Mouse (Mus musculus): ENCODE results near the gene Clec12b.
"Not testable (repeated sequence)": the region's sequence is repeated elsewhere in the genome, so short reads cannot be mapped to it uniquely, and the experiment has no call there.

Clec12b gene

GRCm38 (mm10) chr6:129369374-129370132 lies 16.1 kb downstream of the Clec12b start:
- DNase-seq (ENCODE audit: low spot score in 2 of 2) = no peak

GRCm38 (mm10) chr6:129365959-129366359 lies 19.7 kb downstream of the Clec12b start:
- DNase-seq (ENCODE audit: low spot score in 2 of 2) = peak; percentile 18 to 57

- no peak for DNase-seq (ENCODE audit: low spot score in 2 of 2)
Measured at GRCm38 (mm10) chr6:129363942-129364341, 21.7 kb downstream of the Clec12b start.

DNA sequence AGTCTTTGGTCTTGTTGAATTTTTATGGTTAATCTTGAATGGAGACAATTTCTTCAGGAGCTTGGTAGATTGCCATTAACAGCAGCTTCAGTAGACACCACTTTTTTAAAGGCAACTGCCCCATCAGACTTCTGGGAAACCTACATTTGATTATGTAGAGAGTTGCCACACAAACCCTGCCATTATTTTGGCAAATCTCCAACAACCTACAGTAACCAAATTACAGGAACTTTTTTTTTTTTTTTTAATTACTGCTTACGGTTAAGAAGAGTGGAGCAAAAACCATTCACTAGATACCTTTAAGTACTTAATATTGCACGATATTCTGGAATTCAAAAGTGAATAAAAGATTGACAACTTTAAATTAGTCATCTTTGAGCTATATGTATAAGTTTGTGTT lies 26.2 kb downstream of the Clec12b start:
- DNase-seq (ENCODE audit: low spot score in 2 of 2) = no peak

DNA sequence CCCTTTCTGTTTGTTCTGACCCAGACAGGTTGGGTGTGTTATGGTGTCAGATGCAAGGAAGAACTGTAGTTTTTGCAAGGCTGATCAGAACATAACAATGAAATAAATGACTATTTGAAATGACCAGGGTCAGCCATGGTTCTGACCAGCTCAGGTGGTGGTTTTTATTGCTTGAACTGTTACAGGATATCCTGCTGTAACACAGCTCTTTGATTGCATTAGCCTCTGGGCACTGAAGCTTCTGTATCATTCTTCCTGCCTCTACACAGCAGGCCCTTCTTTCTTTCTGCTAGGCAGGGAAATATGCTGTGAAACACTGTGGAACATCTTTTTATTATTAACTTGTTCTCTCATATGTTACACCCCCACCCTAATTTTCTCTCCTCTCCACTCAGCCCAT lies 29.2 kb downstream of the Clec12b start:
- no peak for DNase-seq (ENCODE audit: low spot score in 2 of 2)

DNA sequence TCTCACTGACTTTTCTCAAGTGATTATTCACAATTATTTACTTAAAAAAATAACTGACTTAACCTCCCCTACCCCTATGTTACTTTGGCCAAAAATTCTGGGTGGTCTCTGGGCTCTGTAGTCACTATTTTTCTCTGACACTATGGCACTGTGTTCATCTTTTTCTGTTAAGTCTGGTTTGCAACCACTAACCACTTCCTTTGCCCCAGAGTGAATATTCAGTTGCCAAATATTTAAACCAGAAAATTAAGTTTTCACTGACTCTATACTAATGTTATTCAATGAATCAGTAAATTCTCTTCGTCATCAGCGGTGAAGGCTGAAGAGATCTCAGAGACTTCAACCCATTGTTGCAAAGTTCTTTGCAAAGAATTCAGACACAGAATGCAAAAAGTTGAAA lies 29.9 kb downstream of the Clec12b start:
- no peak for DNase-seq (ENCODE audit: low spot score in 2 of 2)

DNA sequence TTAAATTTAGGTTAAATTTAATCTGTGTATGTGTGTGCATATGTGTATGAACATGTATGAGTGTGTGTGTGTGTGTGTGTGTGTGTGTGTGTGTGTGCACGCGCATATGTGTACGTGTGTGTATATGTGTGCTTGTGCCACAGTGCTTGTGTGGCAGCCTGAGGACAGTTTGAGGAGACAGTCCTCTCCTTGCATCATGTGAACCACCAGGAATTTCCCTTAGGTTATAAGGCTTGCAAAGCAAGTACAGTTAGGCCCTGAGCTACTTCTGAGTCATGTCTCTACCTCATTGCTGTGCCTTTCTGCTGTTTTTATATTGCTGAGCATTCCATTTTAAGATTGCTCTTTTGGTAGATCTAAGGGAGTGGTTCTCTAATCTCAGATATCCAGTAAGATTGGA lies 34.6 kb downstream of the Clec12b start:
- no peak for DNase-seq (ENCODE audit: low spot score in 2 of 2)

- DNase-seq (ENCODE audit: low spot score in 2 of 2) = peak in 1 of 2 experiments; percentile 41
Measured at GRCm38 (mm10) chr6:129349524-129350352, 35.9 kb downstream of the Clec12b start.

DNA sequence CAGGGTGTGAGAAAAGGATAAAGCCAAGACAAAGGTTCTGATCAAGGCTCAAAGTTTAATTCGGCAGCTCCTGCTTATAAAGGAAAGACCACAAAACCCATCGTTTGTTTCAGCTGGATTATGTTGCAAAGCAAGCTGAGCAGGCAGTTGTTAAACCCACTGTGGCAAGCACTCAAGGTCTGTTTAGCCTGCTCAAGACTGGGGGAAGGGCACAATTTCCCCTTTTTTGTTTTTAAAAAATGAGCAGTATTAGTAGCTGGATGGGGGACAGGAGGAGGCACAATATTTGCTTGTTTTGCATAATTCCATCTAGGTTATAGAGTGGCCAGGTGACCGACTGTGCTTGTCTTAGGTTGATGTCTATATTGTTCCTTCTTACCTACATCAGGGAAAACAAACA lies 41.3 kb downstream of the Clec12b start:
- no peak for DNase-seq (ENCODE audit: low spot score in 2 of 2)

GRCm38 (mm10) chr6:129342391-129342790 lies 43.3 kb downstream of the Clec12b start, which contains the start of gene Clec12a:
Clec12a (plus strand) TSS chr6:129342691.
- DNase-seq (ENCODE audit: low spot score in 2 of 2) = not testable (repeated sequence)

DNA sequence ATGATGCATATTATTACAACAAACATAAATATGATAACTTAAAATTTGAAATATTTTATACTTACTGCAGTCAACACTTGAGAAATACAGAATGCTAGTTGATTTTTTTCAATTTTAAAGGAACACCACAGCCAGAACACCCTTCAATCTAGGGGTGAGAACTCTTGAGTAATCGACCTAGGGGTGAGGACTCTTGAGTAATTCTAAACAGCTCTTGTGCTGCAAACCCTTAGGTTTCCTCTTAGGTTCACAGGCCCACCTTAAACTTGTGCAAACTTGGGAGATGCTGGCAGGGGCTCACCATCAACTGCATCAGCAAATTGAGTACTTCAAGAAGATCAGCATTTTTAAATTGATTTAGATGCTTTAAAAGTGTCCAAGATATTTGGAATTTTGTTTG lies 47.9 kb downstream of the Clec12b start:
- no peak for DNase-seq (ENCODE audit: low spot score in 2 of 2)

- peak; percentile 28 to 74 for DNase-seq (ENCODE audit: low spot score in 2 of 2)
Measured at GRCm38 (mm10) chr6:129333674-129334078, 52.0 kb downstream of the Clec12b start.

GRCm38 (mm10) chr6:129331610-129332009 lies 54.1 kb downstream of the Clec12b start, which contains the start of gene 4922502D21Rik:
4922502D21Rik (minus strand) TSS chr6:129331796.
- DNase-seq (ENCODE audit: low spot score in 2 of 2) = no peak

DNA sequence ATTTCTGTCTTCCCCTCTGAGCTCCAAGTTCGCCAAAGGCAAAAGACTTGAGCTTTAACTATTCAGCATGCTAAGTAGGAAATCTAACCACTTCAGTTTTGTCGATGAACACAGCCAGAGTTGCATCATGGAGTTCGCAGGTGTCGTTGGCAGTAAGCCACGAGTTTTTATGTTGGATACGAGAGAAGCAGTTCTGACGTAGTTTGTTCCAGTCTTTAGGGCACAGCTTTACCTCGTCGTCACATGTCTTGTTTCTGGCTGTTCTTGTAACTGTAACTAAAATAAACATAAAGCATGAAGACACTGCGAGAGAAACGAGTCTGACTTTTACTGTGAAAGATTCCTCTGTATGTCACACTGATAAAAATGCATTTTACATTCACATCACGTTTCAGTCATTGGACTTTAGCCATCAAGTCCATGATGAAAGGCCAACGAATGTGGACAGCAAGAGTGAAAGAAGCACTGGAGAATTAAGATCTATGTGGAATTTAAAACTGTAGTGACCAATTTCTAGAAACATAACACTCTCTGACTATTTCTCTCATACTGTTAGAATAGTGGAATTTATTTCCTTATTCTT lies 59.0 kb downstream of the Clec12b start:
- DNase-seq (ENCODE audit: low spot score in 2 of 2) = no peak

DNA sequence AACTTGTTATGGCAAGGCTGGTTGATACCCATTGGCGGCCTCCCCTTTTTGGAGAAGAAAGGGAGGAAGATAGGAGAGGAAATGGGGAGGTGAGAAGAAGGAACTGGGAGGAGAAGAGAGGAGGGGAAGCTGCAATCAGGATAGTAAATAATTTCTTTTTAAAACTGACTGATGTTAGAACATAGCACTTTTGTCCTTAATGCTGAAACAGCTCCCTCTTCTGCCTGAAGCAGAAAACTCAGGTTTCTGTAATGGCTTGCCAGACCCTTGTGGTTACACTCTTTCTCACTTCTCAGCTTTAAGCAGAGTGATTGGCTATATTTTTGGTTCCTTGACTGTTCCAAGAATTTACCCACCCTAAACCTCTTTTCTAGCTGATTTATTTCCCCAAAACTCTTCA lies 59.7 kb downstream of the Clec12b start:
- DNase-seq (ENCODE audit: low spot score in 2 of 2) = peak in 1 of 2 experiments; percentile 27
